Mouse (Mus musculus): ENCODE data around the gene Hnrnpd. TPM values are rescaled to one million over a fixed set of nuclear protein-coding genes. Genes with fewer than 3 reads are reported as not detected.
A peak's percentile ranks its signal among the peaks of the same experiment; 100 is the strongest.

The Hnrnpd gene
- polyA plus RNA-seq, 1 experiment from 2014 or later: 277 TPM

GRCm38 (mm10) chr5:99906181-99906956 lies 72.4 kb downstream of the Hnrnpd start, which contains the start of gene Vamp9:
Gene Vamp9, plus strand, starts transcription at chr5:99906254.
- Histone ChIP-seq H3K27me3 (ENCODE audit: control insufficient read depth, insufficient read depth, low read length) (no peaks in the 10 kb centered on the region), H3K9ac (ENCODE audit: low read length) (peak within 1 kb of the TSS; percentile 75), H3K27ac (ENCODE audit: low read depth, low read length) (peak within 1 kb of the TSS; percentile 88), H3K4me3 (ENCODE audit: low read depth, low read length) (peak within 1 kb of the TSS; percentile 51), H3K4me2 (ENCODE audit: low read depth) (peak within 1 kb of the TSS; percentile 32), H3K9me3 (ENCODE audit: control insufficient read depth, low read length) (no peaks in the 10 kb centered on the region), H3K36me3 (ENCODE audit: control insufficient read depth, insufficient read depth, low read length) (no peaks in the 10 kb centered on the region), H3K4me1 (ENCODE audit: control insufficient read depth, insufficient read depth, low read length) (no peaks in the 10 kb centered on the region)
- 5% methylated on average over 40 of the region's 49 CpGs for WGBS
- ATAC-seq (ENCODE audit: insufficient read depth, low FRiP score, low TSS enrichment) (peak; percentile 97), DNase-seq (ENCODE audit: low spot score) (peak; percentile 97)

Other genes with a start within 250 kb of the Hnrnpd start
- 19.9 and 20.7 TPM in 2 replicates for gene Rasgef1b, start 249.9 kb downstream of the Hnrnpd start, polyA plus RNA-seq (2014; fragmentation: Nextera tagmentation; extraction: Ambion mirVana)
- not detected in 2 replicates for gene Vamp9, start 72.7 kb downstream of the Hnrnpd start, polyA plus RNA-seq (2014; fragmentation: Nextera tagmentation; extraction: Ambion mirVana)
- gene 4930524J08Rik, start 123 bp upstream of the Hnrnpd start, polyA plus RNA-seq (2014; fragmentation: Nextera tagmentation; extraction: Ambion mirVana): 2.1 and 2.2 TPM in 2 replicates
- gene Hnrnpdl, start 60.7 kb upstream of the Hnrnpd start, polyA plus RNA-seq (2014; fragmentation: Nextera tagmentation; extraction: Ambion mirVana): 271 and 289 TPM in 2 replicates
- gene Enoph1, start 61.0 kb upstream of the Hnrnpd start, polyA plus RNA-seq (2014; fragmentation: Nextera tagmentation; extraction: Ambion mirVana): 48.2 and 48.5 TPM in 2 replicates
- gene Tmem150c, start 180.9 kb upstream of the Hnrnpd start, polyA plus RNA-seq (2014; fragmentation: Nextera tagmentation; extraction: Ambion mirVana): 3.4 and 4.5 TPM in 2 replicates

All from neural tube, embryonic 11.5 days (tissue).